9 mouse cellular contexts compared by ENCODE assay signal in genomic region chr15:100457340-100457739, GRCm38 (mm10). TPM values are rescaled to one million over a fixed set of nuclear protein-coding genes. Genes with fewer than 3 reads are reported as not detected.
A peak's percentile ranks its signal among the peaks of the same experiment; 100 is the strongest.
DNase-seq lines count a peak whose midpoint lies in the region; ATAC-seq and TF ChIP-seq lines count a peak whose summit lies in the region.
"Had no signal": no experiment of that assay in that cellular context is flagged by ENCODE, and none has a peak within 500 bp of the region (broad histone marks: within the 10 kb centered on the region; RNA-seq: fewer than 3 reads in every experiment).

No protein-coding gene starts in this region.

- H3K27me3 ChIP-seq in intestine, embryonic 16.5 days (replicated peaks; ENCODE audit: control insufficient read depth, insufficient read depth, low read length) = no peaks in the 10 kb centered on the region
- 0 out of 2 replicates have a peak, but pooled peaks cover 4% of the 10 kb centered on the region for H3K27me3 ChIP-seq in liver, embryonic 12.5 days (replicated peaks)
- no peaks in the 10 kb centered on the region for H3K27me3 ChIP-seq in stomach, postnatal 0 days (ENCODE audit: control insufficient read depth, insufficient read depth, low read length)

- H3K4me1 ChIP-seq in intestine, embryonic 16.5 days (ENCODE audit: control insufficient read depth, insufficient read depth, low read length) = peaks cover 5% of the 10 kb centered on the region; the same call in 1 of the 2 replicates
- peaks cover 21% of the 10 kb centered on the region for H3K4me1 ChIP-seq in liver, embryonic 12.5 days
- no peaks in the 10 kb centered on the region for H3K4me1 ChIP-seq in stomach, postnatal 0 days (replicated peaks; ENCODE audit: control insufficient read depth, insufficient read depth)

- no peak for TF ChIP-seq EP300 in stomach, postnatal 0 days (optimal IDR thresholded peaks at IDR 0.05)

- peak; percentile 48 for DNase-seq in urinary bladder, adult 2 months (ENCODE audit: low spot score)
- no peak for DNase-seq in urinary bladder, postnatal 10 days (ENCODE audit: low spot score)
- DNase-seq in cerebellum, postnatal 4 days (ENCODE audit: low spot score in 2 of 2) = peak; percentile 55 to 76
- DNase-seq in gastrocnemius, postnatal 25 days = peak; percentile 44
- DNase-seq in neural tube, embryonic 10.5 days (ENCODE audit: extremely low spot score, low spot score) = peak; percentile 83
- DNase-seq in stomach, postnatal 0 days (ENCODE audit: low spot score) = peak; percentile 78

- ATAC-seq in intestine, embryonic 16.5 days = peak; percentile 62
- peak; percentile 68 for ATAC-seq in liver, embryonic 12.5 days
- peak; percentile 52; the same call in 1 of the 2 replicates for ATAC-seq in stomach, postnatal 0 days (ENCODE audit: low FRiP score, low TSS enrichment)

- no peaks in the 10 kb centered on the region for H3K36me3 ChIP-seq in intestine, embryonic 16.5 days (ENCODE audit: control insufficient read depth, insufficient read depth, low read length)
- no peaks in the 10 kb centered on the region for H3K36me3 ChIP-seq in liver, embryonic 12.5 days
- H3K36me3 ChIP-seq in stomach, postnatal 0 days (ENCODE audit: control insufficient read depth, insufficient read depth, low read length) = no peaks in the 10 kb centered on the region
- H3K36me3 ChIP-seq: embryonic facial prominence, embryonic 12.5 days had no signal

- peak; percentile 97 for TF ChIP-seq CTCF in stomach, postnatal 0 days (IDR thresholded peaks at IDR 0.05; ENCODE audit: low read depth)

- WGBS in intestine, embryonic 16.5 days = 6% methylated on average over 17 of the region's 17 CpGs
- WGBS in liver, embryonic 12.5 days (ENCODE audit: insufficient replicate concordance) = 5% methylated on average over 17 of the region's 17 CpGs
- WGBS in stomach, postnatal 0 days = 7% methylated on average over 17 of the region's 17 CpGs

- H3K4me3 ChIP-seq in intestine, embryonic 16.5 days (ENCODE audit: low read length) = no peak overlapping the region
- peak overlapping the region; percentile 19; the same call in 1 of the 2 replicates for H3K4me3 ChIP-seq in liver, embryonic 12.5 days
- H3K4me3 ChIP-seq in stomach, postnatal 0 days (ENCODE audit: low read depth, low read length) = no peak overlapping the region
- H3K4me3 ChIP-seq: embryonic facial prominence, embryonic 12.5 days had no signal

- no peaks in the 10 kb centered on the region for H3K9me3 ChIP-seq in intestine, embryonic 16.5 days (ENCODE audit: control insufficient read depth, low read length)
- no peaks in the 10 kb centered on the region for H3K9me3 ChIP-seq in liver, embryonic 12.5 days (replicated peaks)
- no peaks in the 10 kb centered on the region for H3K9me3 ChIP-seq in stomach, postnatal 0 days (ENCODE audit: control insufficient read depth, low read length)
- H3K9me3 ChIP-seq: embryonic facial prominence, embryonic 12.5 days had no signal

- no peak overlapping the region for H3K27ac ChIP-seq in intestine, embryonic 16.5 days (ENCODE audit: low read length)
- H3K27ac ChIP-seq in liver, embryonic 12.5 days = no peak overlapping the region
- no peak overlapping the region for H3K27ac ChIP-seq in stomach, postnatal 0 days (replicated peaks)
- H3K27ac ChIP-seq: embryonic facial prominence, embryonic 12.5 days had no signal

- no peak overlapping the region for H3K9ac ChIP-seq in intestine, embryonic 16.5 days (ENCODE audit: low read depth, low read length)
- no peak overlapping the region for H3K9ac ChIP-seq in liver, embryonic 12.5 days
- H3K9ac ChIP-seq in stomach, postnatal 0 days (ENCODE audit: low read length) = no peak overlapping the region
- H3K9ac ChIP-seq: embryonic facial prominence, embryonic 12.5 days had no signal

- H3K4me2 ChIP-seq in intestine, embryonic 16.5 days (ENCODE audit: low read depth, low read length) = peak overlapping the region; percentile 2; the same call in 1 of the 2 replicates
- peak overlapping the region; percentile 56 for H3K4me2 ChIP-seq in liver, embryonic 12.5 days
- no peak overlapping the region for H3K4me2 ChIP-seq in stomach, postnatal 0 days (replicated peaks; ENCODE audit: low read depth)
- H3K4me2 ChIP-seq: embryonic facial prominence, embryonic 12.5 days had no signal

RNA-seq across cellular contexts. Expression of gene Letmd1, which starts 11.5 kb away (rescaled TPM):
- 46.8 and 50.4 TPM in 2 replicates for polyA plus RNA-seq in urinary bladder, adult 2 months (2012; rRNA removed)
- 1 to 10 TPM; 9.1 to 9.9 TPM for total RNA-seq in gastrocnemius, postnatal 25 days (2021)
- polyA plus RNA-seq in intestine, embryonic 16.5 days (2015; fragmentation: Nextera tagmentation; extraction: Ambion mirVana) = 31.3 and 33.7 TPM in 2 replicates
- polyA plus RNA-seq in liver, embryonic 12.5 days (2016; fragmentation: Nextera tagmentation; extraction: Ambion mirVana) = 18.5 and 20.0 TPM in 2 replicates
- 9.8 and 10.9 TPM in 2 replicates for polyA plus RNA-seq in stomach, postnatal 0 days (2015; fragmentation: Nextera tagmentation; extraction: Ambion mirVana)

RNA-seq across cellular contexts. Expression of gene Slc11a2, which starts 32.5 kb away (rescaled TPM):
- 19.3 and 21.5 TPM in 2 replicates for polyA plus RNA-seq in urinary bladder, adult 2 months (2012; rRNA removed)
- 10 to 100 TPM; 36.7 to 41.9 TPM for total RNA-seq in gastrocnemius, postnatal 25 days (2021)
- 40.7 and 47.2 TPM in 2 replicates for polyA plus RNA-seq in intestine, embryonic 16.5 days (2015; fragmentation: Nextera tagmentation; extraction: Ambion mirVana)
- 56.5 and 59.7 TPM in 2 replicates for polyA plus RNA-seq in liver, embryonic 12.5 days (2016; fragmentation: Nextera tagmentation; extraction: Ambion mirVana)
- 12.2 and 15.8 TPM in 2 replicates for polyA plus RNA-seq in stomach, postnatal 0 days (2015; fragmentation: Nextera tagmentation; extraction: Ambion mirVana)

RNA-seq across cellular contexts. Expression of gene Gm5475, which starts 35.4 kb away (rescaled TPM):
- not detected in 2 replicates for polyA plus RNA-seq in urinary bladder, adult 2 months (2012; rRNA removed)
- total RNA-seq in gastrocnemius, postnatal 25 days (2021) = not detected
- 0.11 and 0.18 TPM in 2 replicates for polyA plus RNA-seq in intestine, embryonic 16.5 days (2015; fragmentation: Nextera tagmentation; extraction: Ambion mirVana)
- polyA plus RNA-seq in liver, embryonic 12.5 days (2016; fragmentation: Nextera tagmentation; extraction: Ambion mirVana) = 0.06 and 0.08 TPM in 2 replicates
- polyA plus RNA-seq in stomach, postnatal 0 days (2015; fragmentation: Nextera tagmentation; extraction: Ambion mirVana) = 0.11 and 0.15 TPM in 2 replicates

RNA-seq across cellular contexts. Expression of gene Csrnp2, which starts 37.9 kb away (rescaled TPM):
- polyA plus RNA-seq in urinary bladder, adult 2 months (2012; rRNA removed) = 3.2 and 3.8 TPM in 2 replicates
- total RNA-seq in gastrocnemius, postnatal 25 days (2021) = 1 to 10 TPM; 2.1 to 2.6 TPM
- 5.8 and 5.9 TPM in 2 replicates for polyA plus RNA-seq in intestine, embryonic 16.5 days (2015; fragmentation: Nextera tagmentation; extraction: Ambion mirVana)
- 2.8 and 3.0 TPM in 2 replicates for polyA plus RNA-seq in liver, embryonic 12.5 days (2016; fragmentation: Nextera tagmentation; extraction: Ambion mirVana)
- polyA plus RNA-seq in stomach, postnatal 0 days (2015; fragmentation: Nextera tagmentation; extraction: Ambion mirVana) = 2.6 and 2.8 TPM in 2 replicates
